Mouse (Mus musculus): ENCODE results near the gene Mov10.

DNA sequence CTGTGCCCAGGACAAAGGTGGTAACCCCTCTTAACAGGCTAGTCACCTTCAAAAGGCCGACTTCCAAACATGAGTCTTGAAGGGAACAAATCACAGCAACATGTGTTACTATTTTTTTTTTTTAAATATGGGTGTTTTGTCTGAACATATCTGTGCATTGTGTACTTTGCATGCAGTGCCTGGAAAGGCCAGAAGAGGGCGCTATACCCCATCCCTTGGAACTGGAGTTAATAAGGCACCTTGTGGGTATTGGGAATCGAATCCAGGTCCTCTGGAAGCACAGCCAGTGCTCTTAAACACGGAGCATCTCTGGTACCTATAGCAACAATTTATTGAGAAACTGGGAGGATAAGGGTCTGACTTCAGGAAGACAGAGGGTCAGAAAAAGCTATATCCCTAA lies 53.3 kb downstream of the Mov10 start:
- TF ChIP-seq CTCF (IDR thresholded peaks at IDR 0.05; ENCODE audit: insufficient read depth, low read length) (peak; percentile 30; the same call in 1 of the 2 replicates), POLR2A (IDR thresholded peaks at IDR 0.05; ENCODE audit: borderline replicate concordance, extremely low read depth, low read depth, low read length) (no peak)
